Mouse (Mus musculus): ENCODE results near the gene Gramd1b. TPM values are rescaled to one million over a fixed set of nuclear protein-coding genes. Genes with fewer than 3 reads are reported as not detected.

Gene Gramd1b
- polyA plus RNA-seq, 1 experiment from 2014 or later = 8.5 TPM

- peak; percentile 50 for ATAC-seq (replicated peaks; ENCODE audit: insufficient number of reproducible peaks, low FRiP score, low TSS enrichment)
- H3K9me3 ChIP-seq (replicated peaks; ENCODE audit: control insufficient read depth, low read length) = no peaks in the 10 kb centered on the region
- H3K27me3 ChIP-seq (ENCODE audit: control insufficient read depth, insufficient read depth, low read length) = no peaks in the 10 kb centered on the region
- peak overlapping the region; percentile 29; the same call in 1 of the 2 replicates for H3K27ac ChIP-seq (ENCODE audit: low read depth, low read length)
- H3K4me2 ChIP-seq = peak overlapping the region; percentile 31
- no peak overlapping the region for H3K9ac ChIP-seq (ENCODE audit: low read depth, low read length)
- peaks cover 9% of the 10 kb centered on the region for H3K4me1 ChIP-seq (ENCODE audit: control insufficient read depth, insufficient read depth, low read length)
- no peak overlapping the region for H3K4me3 ChIP-seq (ENCODE audit: low read depth, low read length)
- 48% methylated on average over 15 of the region's 15 CpGs for WGBS (ENCODE audit: insufficient replicate concordance)
- H3K36me3 ChIP-seq (ENCODE audit: control insufficient read depth, insufficient read depth, low read length) = no peaks in the 10 kb centered on the region
These were observed 110.4 kb downstream of the Gramd1b start for GRCm38 (mm10) chr9:40420652-40421335.

GRCm38 (mm10) chr9:40418803-40419202, 112.4 kb downstream of the Gramd1b start:
- H3K9me3 ChIP-seq (replicated peaks; ENCODE audit: control insufficient read depth, low read length) = no peaks in the 10 kb centered on the region
- no peak overlapping the region for H3K4me2 ChIP-seq
- H3K4me3 ChIP-seq (ENCODE audit: low read depth, low read length) = no peak overlapping the region
- no peaks in the 10 kb centered on the region for H3K36me3 ChIP-seq (ENCODE audit: control insufficient read depth, insufficient read depth, low read length)
- peaks cover 9% of the 10 kb centered on the region for H3K4me1 ChIP-seq (ENCODE audit: control insufficient read depth, insufficient read depth, low read length)
- H3K27me3 ChIP-seq (ENCODE audit: control insufficient read depth, insufficient read depth, low read length) = no peaks in the 10 kb centered on the region
- ATAC-seq (replicated peaks; ENCODE audit: insufficient number of reproducible peaks, low FRiP score, low TSS enrichment) = no peak
- H3K27ac ChIP-seq (ENCODE audit: low read depth, low read length) = no peak overlapping the region
- WGBS (ENCODE audit: insufficient replicate concordance) = 73% methylated on average over 5 of the region's 5 CpGs
- H3K9ac ChIP-seq (ENCODE audit: low read depth, low read length) = no peak overlapping the region

- no peak overlapping the region for H3K9ac ChIP-seq (ENCODE audit: low read depth, low read length)
- peaks cover 8% of the 10 kb centered on the region for H3K4me1 ChIP-seq (ENCODE audit: control insufficient read depth, insufficient read depth, low read length)
- no peaks in the 10 kb centered on the region for H3K9me3 ChIP-seq (replicated peaks; ENCODE audit: control insufficient read depth, low read length)
- no peaks in the 10 kb centered on the region for H3K27me3 ChIP-seq (ENCODE audit: control insufficient read depth, insufficient read depth, low read length)
- H3K36me3 ChIP-seq (ENCODE audit: control insufficient read depth, insufficient read depth, low read length) = no peaks in the 10 kb centered on the region
- 76% methylated on average over 7 of the region's 7 CpGs for WGBS (ENCODE audit: insufficient replicate concordance)
- H3K4me2 ChIP-seq = no peak overlapping the region
- H3K27ac ChIP-seq (ENCODE audit: low read depth, low read length) = no peak overlapping the region
- no peak overlapping the region for H3K4me3 ChIP-seq (ENCODE audit: low read depth, low read length)
- no peak for ATAC-seq (replicated peaks; ENCODE audit: insufficient number of reproducible peaks, low FRiP score, low TSS enrichment)
These were observed 115.0 kb downstream of the Gramd1b start for GRCm38 (mm10) chr9:40416150-40416549.

- Histone ChIP-seq H3K4me1 (ENCODE audit: control insufficient read depth, insufficient read depth, low read length) (no peaks in the 10 kb centered on the region; the same call in 1 of the 2 replicates), H3K27ac (ENCODE audit: low read depth, low read length) (no peak overlapping the region; the same call in 1 of the 2 replicates), H3K9ac (ENCODE audit: low read depth, low read length) (peak overlapping the region; percentile 79), H3K9me3 (replicated peaks; ENCODE audit: control insufficient read depth, low read length) (no peaks in the 10 kb centered on the region), H3K4me2 (peak overlapping the region; percentile 78), H3K4me3 (ENCODE audit: low read depth, low read length) (peak overlapping the region; percentile 54), H3K36me3 (ENCODE audit: control insufficient read depth, insufficient read depth, low read length) (no peaks in the 10 kb centered on the region), H3K27me3 (ENCODE audit: control insufficient read depth, insufficient read depth, low read length) (no peaks in the 10 kb centered on the region)
- 31% methylated on average over 18 of the region's 18 CpGs for WGBS (ENCODE audit: insufficient replicate concordance)
- ATAC-seq (replicated peaks; ENCODE audit: insufficient number of reproducible peaks, low FRiP score, low TSS enrichment) = no peak
These were observed 116.0 kb downstream of the Gramd1b start for GRCm38 (mm10) chr9:40414904-40415766.

- 0 out of 2 replicates have a peak, but pooled peaks have one; percentile 46 for ATAC-seq (replicated peaks; ENCODE audit: insufficient number of reproducible peaks, low FRiP score, low TSS enrichment)
- Histone ChIP-seq H3K27me3 (ENCODE audit: control insufficient read depth, insufficient read depth, low read length) (no peaks in the 10 kb centered on the region), H3K27ac (ENCODE audit: low read depth, low read length) (no peak overlapping the region; the same call in 1 of the 2 replicates), H3K9me3 (replicated peaks; ENCODE audit: control insufficient read depth, low read length) (no peaks in the 10 kb centered on the region), H3K36me3 (ENCODE audit: control insufficient read depth, insufficient read depth, low read length) (no peaks in the 10 kb centered on the region), H3K4me1 (ENCODE audit: control insufficient read depth, insufficient read depth, low read length) (no peaks in the 10 kb centered on the region; the same call in 1 of the 2 replicates), H3K4me3 (ENCODE audit: low read depth, low read length) (peak overlapping the region; percentile 54), H3K4me2 (peak overlapping the region; percentile 78), H3K9ac (ENCODE audit: low read depth, low read length) (peak overlapping the region; percentile 79)
- 1% methylated on average over 15 of the region's 15 CpGs for WGBS (ENCODE audit: insufficient replicate concordance)
These were observed 116.7 kb downstream of the Gramd1b start for GRCm38 (mm10) chr9:40414498-40414903.

GRCm38 (mm10) chr9:40413601-40414000, 117.6 kb downstream of the Gramd1b start:
- no peaks in the 10 kb centered on the region for H3K27me3 ChIP-seq (ENCODE audit: control insufficient read depth, insufficient read depth, low read length)
- H3K9ac ChIP-seq (ENCODE audit: low read depth, low read length) = no peak overlapping the region
- H3K4me1 ChIP-seq (ENCODE audit: control insufficient read depth, insufficient read depth, low read length) = no peaks in the 10 kb centered on the region; the same call in 1 of the 2 replicates
- no peak overlapping the region for H3K4me2 ChIP-seq
- H3K36me3 ChIP-seq (ENCODE audit: control insufficient read depth, insufficient read depth, low read length) = no peaks in the 10 kb centered on the region
- H3K27ac ChIP-seq (ENCODE audit: low read depth, low read length) = no peak overlapping the region
- H3K9me3 ChIP-seq (replicated peaks; ENCODE audit: control insufficient read depth, low read length) = no peaks in the 10 kb centered on the region
- WGBS (ENCODE audit: insufficient replicate concordance) = 84% methylated on average over 4 of the region's 4 CpGs
- ATAC-seq (replicated peaks; ENCODE audit: insufficient number of reproducible peaks, low FRiP score, low TSS enrichment) = no peak
- H3K4me3 ChIP-seq (ENCODE audit: low read depth, low read length) = no peak overlapping the region

- H3K27ac ChIP-seq (ENCODE audit: low read depth, low read length) = no peak overlapping the region
- H3K4me3 ChIP-seq (ENCODE audit: low read depth, low read length) = no peak overlapping the region
- H3K9me3 ChIP-seq (replicated peaks; ENCODE audit: control insufficient read depth, low read length) = no peaks in the 10 kb centered on the region
- H3K27me3 ChIP-seq (ENCODE audit: control insufficient read depth, insufficient read depth, low read length) = no peaks in the 10 kb centered on the region
- no peaks in the 10 kb centered on the region for H3K4me1 ChIP-seq (ENCODE audit: control insufficient read depth, insufficient read depth, low read length)
- H3K4me2 ChIP-seq = no peak overlapping the region
- H3K9ac ChIP-seq (ENCODE audit: low read depth, low read length) = no peak overlapping the region
- ATAC-seq (replicated peaks; ENCODE audit: insufficient number of reproducible peaks, low FRiP score, low TSS enrichment) = no peak
- WGBS (ENCODE audit: insufficient replicate concordance) = 87% methylated on average over 14 of the region's 14 CpGs
- no peaks in the 10 kb centered on the region for H3K36me3 ChIP-seq (ENCODE audit: control insufficient read depth, insufficient read depth, low read length)
These were observed 118.3 kb downstream of the Gramd1b start for GRCm38 (mm10) chr9:40412931-40413330.

GRCm38 (mm10) chr9:40412246-40412645, 118.9 kb downstream of the Gramd1b start:
- H3K9me3 ChIP-seq (replicated peaks; ENCODE audit: control insufficient read depth, low read length) = no peaks in the 10 kb centered on the region
- no peaks in the 10 kb centered on the region for H3K36me3 ChIP-seq (ENCODE audit: control insufficient read depth, insufficient read depth, low read length)
- H3K4me2 ChIP-seq = no peak overlapping the region
- H3K4me1 ChIP-seq (ENCODE audit: control insufficient read depth, insufficient read depth, low read length) = no peaks in the 10 kb centered on the region
- no peak overlapping the region for H3K27ac ChIP-seq (ENCODE audit: low read depth, low read length)
- 90% methylated on average over 4 of the region's 4 CpGs for WGBS (ENCODE audit: insufficient replicate concordance)
- no peaks in the 10 kb centered on the region for H3K27me3 ChIP-seq (ENCODE audit: control insufficient read depth, insufficient read depth, low read length)
- no peak for ATAC-seq (replicated peaks; ENCODE audit: insufficient number of reproducible peaks, low FRiP score, low TSS enrichment)
- H3K9ac ChIP-seq (ENCODE audit: low read depth, low read length) = no peak overlapping the region
- no peak overlapping the region for H3K4me3 ChIP-seq (ENCODE audit: low read depth, low read length)

All from heart, embryonic 11.5 days (tissue).